Mouse (Mus musculus) olfactory bulb, adult 2 months (tissue): ENCODE measurements at regions not wholly inside any gene's neighbourhood (a gene's known extent, or its start where the extent isn't known, plus 50 kb on each side); places are given as distances from the start of the nearest gene placed in this dataset.

Experiments used
- H3K27ac ChIP-seq: fragments of 200-500 bp; 2 replicates; pipeline ENCODE4 v1.5.1; 2012; ENCODE audit warnings: low read depth, low read length; ENCODE audit not compliant: insufficient read depth
- H3K4me1 ChIP-seq: fragments of 200-500 bp; 2 replicates; pipeline ENCODE4 v1.6.1; 2012; ENCODE audit warnings: low read length; ENCODE audit not compliant: control insufficient read depth, insufficient read depth
- H3K4me3 ChIP-seq: fragments of 200-500 bp; 2 replicates; pipeline ENCODE4 v1.5.1; 2012; ENCODE audit warnings: mild to moderate bottlenecking, low read depth, low read length, moderate library complexity; ENCODE audit not compliant: insufficient read depth
- CTCF ChIP-seq: fragments of 200-500 bp; IDR thresholded peaks from 2 replicates; pipeline ENCODE4 v1.5.1; 2012; ENCODE audit warnings: low read depth, mild to moderate bottlenecking, low read length, moderate library complexity; ENCODE audit not compliant: insufficient read depth
- POLR2A ChIP-seq: fragments of 200-500 bp; IDR thresholded peaks from 2 replicates; pipeline ENCODE4 v1.6.1; 2012; ENCODE audit warnings: mild to moderate bottlenecking, low read depth, low read length, moderate library complexity; ENCODE audit not compliant: insufficient read depth
- WGBS: fragments of 180-500 bp; shearing (Covaris S2); methylation state at CpG from one replicate; pipeline ENCODE4 v1.1.7; 2018; 5-methylcytosine and 5-hydroxymethylcytosine counted together

- no peak for TF ChIP-seq POLR2A
- TF ChIP-seq CTCF = no peak
- H3K4me3 ChIP-seq = no peak overlapping the region
- no peaks in the 10 kb centered on the region for H3K4me1 ChIP-seq
- WGBS = 92% methylated on average over 6 of the region's 6 CpGs
- H3K27ac ChIP-seq = no peak overlapping the region
Observed at GRCm38 (mm10) chr16:30758041-30758440, 158.5 kb downstream of the Fam43a start.

- Histone ChIP-seq H3K27ac (no peak overlapping the region), H3K4me1 (no peaks in the 10 kb centered on the region), H3K4me3 (no peak overlapping the region)
- TF ChIP-seq POLR2A (no peak), CTCF (no peak)
- 94% methylated on average over 8 of the region's 8 CpGs for WGBS
Observed at GRCm38 (mm10) chr16:30759503-30759902, 160.0 kb downstream of the Fam43a start.

GRCm38 (mm10) chr16:30761201-30761710, 161.7 kb downstream of the Fam43a start:
- H3K4me1 ChIP-seq = no peaks in the 10 kb centered on the region
- 73% methylated on average over 8 of the region's 8 CpGs for WGBS
- no peak overlapping the region for H3K4me3 ChIP-seq
- no peak overlapping the region for H3K27ac ChIP-seq
- TF ChIP-seq POLR2A (no peak), CTCF (no peak)

GRCm38 (mm10) chr16:30762898-30763595, 163.5 kb downstream of the Fam43a start:
- Histone ChIP-seq H3K4me3 (no peak overlapping the region), H3K27ac (no peak overlapping the region), H3K4me1 (no peaks in the 10 kb centered on the region)
- TF ChIP-seq CTCF (no peak), POLR2A (no peak)
- WGBS = 90% methylated on average over 14 of the region's 14 CpGs

- Histone ChIP-seq H3K27ac (no peak overlapping the region), H3K4me3 (no peak overlapping the region), H3K4me1 (0 out of 2 replicates have a peak, but pooled peaks cover 3% of the 10 kb centered on the region)
- TF ChIP-seq CTCF (no peak), POLR2A (no peak)
- 91% methylated on average over 4 of the region's 4 CpGs for WGBS
Observed at GRCm38 (mm10) chr16:30765591-30765990, 166.1 kb downstream of the Fam43a start.

- TF ChIP-seq CTCF (no peak), POLR2A (no peak)
- Histone ChIP-seq H3K27ac (no peak overlapping the region), H3K4me1 (peaks cover 3% of the 10 kb centered on the region; the same call in 1 of the 2 replicates), H3K4me3 (no peak overlapping the region)
- 68% methylated on average over 5 of the region's 5 CpGs for WGBS
Observed at GRCm38 (mm10) chr16:30769007-30769442, 169.5 kb downstream of the Fam43a start.

- whole genome bisulfite sequencing = 68% methylated on average over 11 of the region's 11 CpGs
Observed at GRCm38 (mm10) chr16:30769467-30769866, 169.9 kb downstream of the Fam43a start.

GRCm38 (mm10) chr16:30772802-30773201, 173.3 kb downstream of the Fam43a start:
- 78% methylated on average over 3 of the region's 3 CpGs for WGBS
- Histone ChIP-seq H3K27ac (no peak overlapping the region), H3K4me3 (no peak overlapping the region), H3K4me1 (peaks cover 20% of the 10 kb centered on the region)
- TF ChIP-seq CTCF (no peak), POLR2A (no peak)

More at GRCm38 (mm10) chr16:30769467-30769866, 169.9 kb downstream of the Fam43a start:
- no peak overlapping the region for H3K4me3 ChIP-seq
- peaks cover 3% of the 10 kb centered on the region; the same call in 1 of the 2 replicates for H3K4me1 ChIP-seq
- no peak for TF ChIP-seq POLR2A
- no peak for TF ChIP-seq CTCF
- no peak overlapping the region for H3K27ac ChIP-seq

- WGBS = 80% methylated on average over 14 of the region's 14 CpGs
- Histone ChIP-seq H3K4me3 (no peak overlapping the region), H3K4me1 (peaks cover 17% of the 10 kb centered on the region), H3K27ac (no peak overlapping the region)
- TF ChIP-seq CTCF = no peak
Observed at GRCm38 (mm10) chr16:30774951-30775661, 175.6 kb downstream of the Fam43a start.
